Mouse (Mus musculus) lung, postnatal 0 days (tissue): ENCODE results near the gene Aamp. TPM values are rescaled to one million over a fixed set of nuclear protein-coding genes. Genes with fewer than 3 reads are reported as not detected.

Source experiments
- ATAC-seq: fragments of 200-750 bp; cut with Nextera tagmentation; 2 replicates; pipeline ENCODE4 v1.8.0; 2017; ENCODE audit warnings: moderate library complexity
- DNase-seq: peaks from one replicate; pipeline ENCODE4 v3.0.0-alpha.2; 2016; ENCODE audit warnings: low spot score
- H3K27ac ChIP-seq: fragments of 300-500 bp; sonication (generic); 2 replicates; pipeline ENCODE4 v1.5.1; 2014; ENCODE audit warnings: antibody characterized with exemption, mild to moderate bottlenecking, low read length, mixed read lengths
- H3K27me3 ChIP-seq: fragments of 300-500 bp; sonication (generic); replicated peaks from 2 replicates; pipeline ENCODE4 v1.6.1; 2014; ENCODE audit warnings: low read length, mixed read lengths; ENCODE audit not compliant: insufficient read depth
- H3K36me3 ChIP-seq: fragments of 300-500 bp; sonication (generic); 2 replicates; pipeline ENCODE4 v1.6.1; 2014; ENCODE audit warnings: low read length, mixed read lengths; ENCODE audit not compliant: insufficient read depth
- H3K4me1 ChIP-seq: fragments of 300-500 bp; sonication (generic); 2 replicates; pipeline ENCODE4 v1.6.1; 2014; ENCODE audit warnings: antibody characterized with exemption, low read depth, low read length, mixed read lengths; ENCODE audit not compliant: insufficient read depth
- H3K4me2 ChIP-seq: fragments of 300-500 bp; sonication (generic); replicated peaks from 2 replicates; pipeline ENCODE4 v1.6.1; 2014; ENCODE audit warnings: low read depth, mild to moderate bottlenecking, low read length, moderate library complexity, mixed read lengths
- H3K4me3 ChIP-seq: fragments of 300-500 bp; sonication (generic); 2 replicates; pipeline ENCODE4 v1.5.1; 2014; ENCODE audit warnings: low read depth, low read length
- H3K9ac ChIP-seq: fragments of 300-500 bp; sonication (generic); replicated peaks from 2 replicates; pipeline ENCODE4 v1.6.1; 2014; ENCODE audit warnings: low read depth, mild to moderate bottlenecking
- H3K9me3 ChIP-seq: fragments of 300-500 bp; sonication (generic); 2 replicates; pipeline ENCODE4 v1.6.1; 2016; ENCODE audit warnings: low read length, mixed read lengths
- CTCF ChIP-seq: IDR thresholded peaks from 2 replicates; pipeline ENCODE4 v1.5.1; 2016; ENCODE audit warnings: antibody characterized with exemption, mild to moderate bottlenecking
- EP300 ChIP-seq: IDR thresholded peaks from 2 replicates; pipeline ENCODE4 v1.6.1; 2016; ENCODE audit warnings: antibody characterized with exemption, mild to moderate bottlenecking, control low read depth
- WGBS: fragments of 180-500 bp; shearing (Covaris S2); extraction: QIAGEN DNeasy Blood & Tissue Kit; methylation state at CpG from one replicate; pipeline ENCODE4 v1.1.7; 2014; 5-methylcytosine and 5-hydroxymethylcytosine counted together
- polyA plus RNA-seq: library from polyadenylated mRNA; unstranded; fragments of >200 nt; fragmentation: Nextera tagmentation; extraction: Ambion mirVana; gene quantifications from 2 replicates; pipeline ENCODE4 v1.2.1, GENCODE M21; 2015

Aamp gene
- polyA plus RNA-seq, 1 experiment from 2014 or later = 214 TPM

- no peaks in the 10 kb centered on the region for H3K27me3 ChIP-seq
- no peak overlapping the region for H3K9ac ChIP-seq
- no peaks in the 10 kb centered on the region for H3K9me3 ChIP-seq
- peaks cover 16% of the 10 kb centered on the region; the same call in 1 of the 2 replicates for H3K4me1 ChIP-seq
- TF ChIP-seq CTCF (no peak), EP300 (no peak)
- H3K4me3 ChIP-seq = peak overlapping the region; percentile 8; the same call in 1 of the 2 replicates
- H3K36me3 ChIP-seq = no peaks in the 10 kb centered on the region
- DNase-seq (no peak), ATAC-seq (no peak)
- 41% methylated on average over 7 of the region's 7 CpGs for WGBS
- H3K27ac ChIP-seq = peak overlapping the region; percentile 68
- peak overlapping the region; percentile 80 for H3K4me2 ChIP-seq
Measured at GRCm38 (mm10) chr1:74239162-74239561, 45.4 kb downstream of the Aamp start.

GRCm38 (mm10) chr1:74238136-74238535, 46.4 kb downstream of the Aamp start:
- DNase-seq (no peak), ATAC-seq (no peak)
- Histone ChIP-seq H3K27me3 (no peaks in the 10 kb centered on the region), H3K4me2 (peak overlapping the region; percentile 80), H3K4me3 (peak overlapping the region; percentile 95), H3K36me3 (no peaks in the 10 kb centered on the region), H3K4me1 (peaks cover 16% of the 10 kb centered on the region; the same call in 1 of the 2 replicates), H3K27ac (peak overlapping the region; percentile 96; the same call in 1 of the 2 replicates), H3K9me3 (no peaks in the 10 kb centered on the region), H3K9ac (peak overlapping the region; percentile 23; the same call in 1 of the 2 replicates)
- TF ChIP-seq EP300 = no peak
- WGBS = 29% methylated on average over 1 of the region's 1 CpGs

GRCm38 (mm10) chr1:74237671-74238070, 46.9 kb downstream of the Aamp start:
- Histone ChIP-seq H3K4me1 (peaks cover 16% of the 10 kb centered on the region; the same call in 1 of the 2 replicates), H3K36me3 (no peaks in the 10 kb centered on the region), H3K4me2 (peak overlapping the region; percentile 80), H3K4me3 (peak overlapping the region; percentile 95), H3K27ac (peak overlapping the region; percentile 96; the same call in 1 of the 2 replicates), H3K9ac (peak overlapping the region; percentile 97; the same call in 1 of the 2 replicates), H3K27me3 (no peaks in the 10 kb centered on the region), H3K9me3 (no peaks in the 10 kb centered on the region)
- peak; percentile 35 for DNase-seq
- no peak for ATAC-seq
- 16% methylated on average over 5 of the region's 5 CpGs for WGBS
- TF ChIP-seq EP300 (no peak), CTCF (no peak)

- peak; percentile 68 for DNase-seq
- ATAC-seq = peak; percentile 54
- H3K4me3 ChIP-seq = peak overlapping the region; percentile 95
- H3K4me2 ChIP-seq = peak overlapping the region; percentile 80
- peaks cover 16% of the 10 kb centered on the region; the same call in 1 of the 2 replicates for H3K4me1 ChIP-seq
- TF ChIP-seq CTCF (peak; percentile 21), EP300 (no peak)
- H3K9ac ChIP-seq = peak overlapping the region; percentile 97
- H3K9me3 ChIP-seq = no peaks in the 10 kb centered on the region
- H3K27me3 ChIP-seq = no peaks in the 10 kb centered on the region
- WGBS = 0% methylated on average over 36 of the region's 57 CpGs
- H3K27ac ChIP-seq = peak overlapping the region; percentile 96
- H3K36me3 ChIP-seq = no peaks in the 10 kb centered on the region
Measured at GRCm38 (mm10) chr1:74236590-74237317, 47.8 kb downstream of the Aamp start.

GRCm38 (mm10) chr1:74235938-74236589, 48.5 kb downstream of the Aamp start, which contains the start of gene Arpc2:
Gene Arpc2, plus strand, starts transcription at chr1:74236084.
- 6% methylated on average over 42 of the region's 55 CpGs for WGBS
- ATAC-seq = peak; percentile 95

GRCm38 (mm10) chr1:74230992-74231391, 53.5 kb downstream of the Aamp start:
- no peak for ATAC-seq
- TF ChIP-seq EP300 = no peak
- TF ChIP-seq CTCF = no peak
- H3K9ac ChIP-seq = no peak overlapping the region
- no peaks in the 10 kb centered on the region for H3K27me3 ChIP-seq
- H3K4me1 ChIP-seq = no peaks in the 10 kb centered on the region
- no peaks in the 10 kb centered on the region for H3K9me3 ChIP-seq
- no peak overlapping the region for H3K4me2 ChIP-seq
- H3K27ac ChIP-seq = no peak overlapping the region
- no peak overlapping the region for H3K4me3 ChIP-seq
- no peak for DNase-seq
- H3K36me3 ChIP-seq = no peaks in the 10 kb centered on the region
- WGBS = 60% methylated on average over 1 of the region's 1 CpGs

More at GRCm38 (mm10) chr1:74235938-74236589, 48.5 kb downstream of the Aamp start, which contains the start of gene Arpc2:
- peak within 1 kb of the TSS; percentile 97 for H3K9ac ChIP-seq
- H3K4me2 ChIP-seq = peak within 1 kb of the TSS; percentile 80
- peak within 1 kb of the TSS; percentile 95 for H3K4me3 ChIP-seq
- no peaks in the 10 kb centered on the region for H3K36me3 ChIP-seq
- H3K9me3 ChIP-seq = no peaks in the 10 kb centered on the region
- no peaks in the 10 kb centered on the region for H3K27me3 ChIP-seq
- peaks cover 14% of the 10 kb centered on the region; the same call in 1 of the 2 replicates for H3K4me1 ChIP-seq
- TF ChIP-seq EP300 (no peak), CTCF (no peak)
- DNase-seq = peak; percentile 98
- H3K27ac ChIP-seq = peak within 1 kb of the TSS; percentile 96
